Mouse (Mus musculus): ENCODE measurements around the gene Bmpr1a. TPM values are rescaled to one million over a fixed set of nuclear protein-coding genes. Genes with fewer than 3 reads are reported as not detected.

Gene Bmpr1a
- polyA plus RNA-seq, 1 experiment from 2014 or later, result 58.1 TPM

DNA sequence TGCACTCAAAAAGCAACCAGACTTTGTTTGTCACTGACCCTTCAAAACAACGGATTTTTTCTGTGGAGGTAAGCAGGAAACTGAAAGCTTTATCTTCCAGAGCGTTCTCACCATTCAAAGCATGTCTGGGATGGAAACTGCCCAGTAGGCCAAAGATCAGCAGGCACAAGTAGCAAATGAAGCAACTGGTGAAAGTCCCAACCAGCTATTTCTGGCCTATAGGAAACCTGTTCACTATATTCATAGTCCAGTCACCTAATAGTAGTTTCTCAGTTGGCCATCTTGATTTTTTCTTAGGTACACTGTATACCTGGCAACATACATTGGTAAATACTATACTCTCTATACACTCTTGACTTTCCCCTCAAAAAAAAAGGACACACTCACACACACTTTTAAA, 13.2 kb downstream of the Bmpr1a start:
- Histone ChIP-seq H3K4me1 (peaks cover 26% of the 10 kb centered on the region), H3K4me3 (no peak overlapping the region), H3K27ac (no peak overlapping the region), H3K9ac (0 out of 2 replicates have a peak overlapping the region, but pooled peaks have one; percentile 44), H3K27me3 (no peaks in the 10 kb centered on the region), H3K9me3 (no peaks in the 10 kb centered on the region), H3K4me2 (no peak overlapping the region), H3K36me3 (no peaks in the 10 kb centered on the region)
- 76% methylated on average over 2 of the region's 2 CpGs for WGBS
- ATAC-seq (ENCODE audit: insufficient number of reproducible peaks, insufficient read depth, low FRiP score, low TSS enrichment, low read depth), result no peak

- Histone ChIP-seq H3K27ac (no peak overlapping the region), H3K4me3 (no peak overlapping the region), H3K9ac (no peak overlapping the region), H3K36me3 (no peaks in the 10 kb centered on the region), H3K4me2 (no peak overlapping the region), H3K9me3 (no peaks in the 10 kb centered on the region), H3K4me1 (peaks cover 33% of the 10 kb centered on the region), H3K27me3 (no peaks in the 10 kb centered on the region)
- no peak for ATAC-seq (ENCODE audit: insufficient number of reproducible peaks, insufficient read depth, low FRiP score, low TSS enrichment, low read depth)
- WGBS, result 59% methylated on average over 8 of the region's 8 CpGs
Observed at GRCm38 (mm10) chr14:34486169-34486568, 17.0 kb downstream of the Bmpr1a start.

- no peak overlapping the region for H3K27ac ChIP-seq
- no peaks in the 10 kb centered on the region for H3K36me3 ChIP-seq
- peaks cover 20% of the 10 kb centered on the region for H3K4me1 ChIP-seq
- 58% methylated on average over 6 of the region's 6 CpGs for WGBS
- H3K9me3 ChIP-seq, result no peaks in the 10 kb centered on the region
- H3K9ac ChIP-seq, result no peak overlapping the region
- no peak overlapping the region for H3K4me3 ChIP-seq
- no peaks in the 10 kb centered on the region for H3K27me3 ChIP-seq
- no peak overlapping the region for H3K4me2 ChIP-seq
- ATAC-seq (ENCODE audit: insufficient number of reproducible peaks, insufficient read depth, low FRiP score, low TSS enrichment, low read depth), result no peak
Observed at GRCm38 (mm10) chr14:34483469-34484341, 19.4 kb downstream of the Bmpr1a start.

DNA sequence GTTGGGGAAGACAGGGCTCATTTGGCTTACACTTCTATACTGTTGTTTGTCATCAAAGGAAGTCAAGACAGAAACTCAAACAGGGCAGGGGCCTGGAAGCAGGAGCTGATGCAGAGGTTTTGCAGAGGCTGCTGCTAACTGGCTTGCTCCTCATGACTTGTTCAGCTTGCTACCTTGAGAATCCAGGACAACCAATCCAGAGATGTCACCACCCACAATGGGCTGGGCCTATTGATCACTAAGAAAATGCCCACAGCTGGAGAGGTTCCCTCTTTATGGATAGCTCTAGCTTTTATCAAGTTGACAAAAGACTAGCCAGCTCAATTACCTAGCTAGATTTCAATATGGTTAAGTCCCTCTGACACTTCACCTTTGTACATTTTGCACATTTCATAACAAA, 31.6 kb downstream of the Bmpr1a start:
- no peak overlapping the region for H3K4me2 ChIP-seq
- no peak overlapping the region for H3K4me3 ChIP-seq
- no peak overlapping the region for H3K27ac ChIP-seq
- H3K4me1 ChIP-seq, result peaks cover 30% of the 10 kb centered on the region
- no peak for ATAC-seq (ENCODE audit: insufficient number of reproducible peaks, insufficient read depth, low FRiP score, low TSS enrichment, low read depth)
- no peak overlapping the region for H3K9ac ChIP-seq
- no peaks in the 10 kb centered on the region for H3K27me3 ChIP-seq
- H3K9me3 ChIP-seq, result no peaks in the 10 kb centered on the region
- no peaks in the 10 kb centered on the region for H3K36me3 ChIP-seq

DNA sequence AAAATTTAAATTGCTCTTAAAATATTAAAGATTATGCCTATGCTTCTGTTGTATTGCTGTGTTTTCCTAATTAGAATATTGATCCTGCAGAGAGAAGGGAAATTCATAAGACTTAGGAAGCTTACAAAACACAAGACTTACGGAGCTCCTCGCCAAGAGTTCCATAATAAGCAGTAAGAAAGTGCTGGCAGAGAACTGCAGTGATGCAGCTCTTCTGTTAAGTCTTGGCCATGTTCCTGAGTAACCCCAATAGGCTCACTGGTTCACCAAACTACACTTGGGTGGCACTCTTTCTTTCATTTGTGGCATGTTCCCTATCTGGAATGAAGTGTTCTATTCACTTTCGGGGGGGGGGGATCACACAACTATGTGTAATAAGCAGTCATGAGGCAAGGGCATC, 36.9 kb downstream of the Bmpr1a start:
- H3K4me3 ChIP-seq, result no peak overlapping the region
- H3K4me1 ChIP-seq, result peaks cover 30% of the 10 kb centered on the region
- H3K9ac ChIP-seq, result no peak overlapping the region
- no peak overlapping the region for H3K27ac ChIP-seq
- no peaks in the 10 kb centered on the region for H3K36me3 ChIP-seq
- no peak overlapping the region for H3K4me2 ChIP-seq
- H3K27me3 ChIP-seq, result no peaks in the 10 kb centered on the region
- H3K9me3 ChIP-seq, result no peaks in the 10 kb centered on the region
- no peak for ATAC-seq (ENCODE audit: insufficient number of reproducible peaks, insufficient read depth, low FRiP score, low TSS enrichment, low read depth)
- WGBS, result 49% methylated on average over 3 of the region's 3 CpGs

- ATAC-seq (ENCODE audit: insufficient number of reproducible peaks, insufficient read depth, low FRiP score, low TSS enrichment, low read depth), result no peak
- Histone ChIP-seq H3K27me3 (no peaks in the 10 kb centered on the region), H3K9me3 (no peaks in the 10 kb centered on the region), H3K36me3 (peaks cover 16% of the 10 kb centered on the region; the same call in 1 of the 2 replicates), H3K4me3 (no peak overlapping the region), H3K4me1 (peaks cover 6% of the 10 kb centered on the region), H3K4me2 (no peak overlapping the region), H3K9ac (no peak overlapping the region), H3K27ac (no peak overlapping the region)
- 89% methylated on average over 2 of the region's 2 CpGs for WGBS
Observed at GRCm38 (mm10) chr14:34459386-34459785, 43.8 kb downstream of the Bmpr1a start.

GRCm38 (mm10) chr14:34458880-34459279, 44.3 kb downstream of the Bmpr1a start:
- Histone ChIP-seq H3K4me1 (peaks cover 11% of the 10 kb centered on the region), H3K36me3 (peaks cover 16% of the 10 kb centered on the region; the same call in 1 of the 2 replicates), H3K9ac (no peak overlapping the region), H3K4me2 (no peak overlapping the region), H3K4me3 (no peak overlapping the region), H3K9me3 (no peaks in the 10 kb centered on the region), H3K27ac (no peak overlapping the region), H3K27me3 (no peaks in the 10 kb centered on the region)
- WGBS, result 80% methylated on average over 1 of the region's 1 CpGs
- ATAC-seq (ENCODE audit: insufficient number of reproducible peaks, insufficient read depth, low FRiP score, low TSS enrichment, low read depth), result no peak

- H3K9me3 ChIP-seq, result no peaks in the 10 kb centered on the region
- no peaks in the 10 kb centered on the region for H3K27me3 ChIP-seq
- ATAC-seq (ENCODE audit: insufficient number of reproducible peaks, insufficient read depth, low FRiP score, low TSS enrichment, low read depth), result no peak
- H3K9ac ChIP-seq, result no peak overlapping the region
- 0 out of 2 replicates have a peak, but pooled peaks cover 8% of the 10 kb centered on the region for H3K36me3 ChIP-seq
- H3K4me2 ChIP-seq, result no peak overlapping the region
- 66% methylated on average over 3 of the region's 3 CpGs for WGBS
- H3K27ac ChIP-seq, result peak overlapping the region; percentile 64
- no peak overlapping the region for H3K4me3 ChIP-seq
- H3K4me1 ChIP-seq, result peaks cover 19% of the 10 kb centered on the region
Observed at GRCm38 (mm10) chr14:34454282-34454681, 48.9 kb downstream of the Bmpr1a start.

DNA sequence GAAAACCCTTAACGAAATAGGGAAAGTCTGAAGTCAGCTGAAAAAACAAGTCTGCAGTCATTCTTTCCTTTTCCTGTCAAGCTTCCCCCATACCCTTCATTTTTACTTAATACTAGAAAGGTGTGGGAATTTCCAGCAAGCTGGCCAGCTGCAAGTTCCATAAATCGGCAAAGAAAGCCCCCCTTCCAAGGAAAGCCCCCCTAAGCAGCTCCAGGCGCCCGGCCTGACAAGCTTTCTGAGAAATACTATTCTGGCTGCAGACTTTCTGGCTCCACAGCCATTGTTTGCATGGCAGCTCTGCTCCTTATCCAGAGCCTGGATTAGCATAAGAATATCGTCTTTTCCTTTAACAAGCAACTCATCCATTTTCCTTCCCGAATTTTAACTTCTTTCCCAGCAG, 49.5 kb downstream of the Bmpr1a start:
- ATAC-seq (ENCODE audit: insufficient number of reproducible peaks, insufficient read depth, low FRiP score, low TSS enrichment, low read depth), result no peak
- H3K27ac ChIP-seq, result peak overlapping the region; percentile 64; the same call in 1 of the 2 replicates
- H3K9ac ChIP-seq, result no peak overlapping the region
- no peaks in the 10 kb centered on the region for H3K9me3 ChIP-seq
- 0 out of 2 replicates have a peak, but pooled peaks cover 8% of the 10 kb centered on the region for H3K36me3 ChIP-seq
- H3K27me3 ChIP-seq, result no peaks in the 10 kb centered on the region
- no peak overlapping the region for H3K4me2 ChIP-seq
- peaks cover 19% of the 10 kb centered on the region for H3K4me1 ChIP-seq
- no peak overlapping the region for H3K4me3 ChIP-seq
- WGBS, result 17% methylated on average over 6 of the region's 6 CpGs

DNA sequence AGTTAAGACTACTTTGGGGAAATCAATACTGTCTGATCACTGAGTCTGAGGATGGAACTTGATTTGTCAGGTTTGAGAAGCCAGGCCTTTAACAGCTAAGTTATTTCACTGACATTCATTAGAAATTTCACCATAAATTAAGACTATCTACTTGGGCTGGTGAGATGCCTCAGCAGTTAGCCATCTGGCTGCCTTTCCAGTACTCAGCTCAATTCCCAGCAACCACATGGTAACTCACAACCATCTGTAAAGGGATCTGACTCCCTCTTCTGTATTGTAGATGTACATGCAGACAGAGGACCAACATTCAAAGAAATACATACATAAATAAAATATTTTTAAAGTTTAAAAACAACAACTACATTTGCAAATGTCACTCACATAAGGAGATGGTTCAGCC, 51.3 kb downstream of the Bmpr1a start:
- Histone ChIP-seq H3K27ac (no peak overlapping the region), H3K9me3 (no peaks in the 10 kb centered on the region), H3K4me3 (no peak overlapping the region), H3K4me2 (no peak overlapping the region), H3K36me3 (peaks cover 13% of the 10 kb centered on the region), H3K27me3 (no peaks in the 10 kb centered on the region), H3K4me1 (peaks cover 19% of the 10 kb centered on the region), H3K9ac (no peak overlapping the region)
- no peak for ATAC-seq (ENCODE audit: insufficient number of reproducible peaks, insufficient read depth, low FRiP score, low TSS enrichment, low read depth)

- H3K4me3 ChIP-seq, result no peak overlapping the region
- peaks cover 20% of the 10 kb centered on the region for H3K36me3 ChIP-seq
- ATAC-seq (ENCODE audit: insufficient number of reproducible peaks, insufficient read depth, low FRiP score, low TSS enrichment, low read depth), result no peak
- no peak overlapping the region for H3K27ac ChIP-seq
- H3K9me3 ChIP-seq, result no peaks in the 10 kb centered on the region
- peaks cover 19% of the 10 kb centered on the region for H3K4me1 ChIP-seq
- H3K9ac ChIP-seq, result no peak overlapping the region
- no peaks in the 10 kb centered on the region for H3K27me3 ChIP-seq
- 86% methylated on average over 5 of the region's 5 CpGs for WGBS
- no peak overlapping the region for H3K4me2 ChIP-seq
Observed at GRCm38 (mm10) chr14:34450451-34450850, 52.7 kb downstream of the Bmpr1a start.

DNA sequence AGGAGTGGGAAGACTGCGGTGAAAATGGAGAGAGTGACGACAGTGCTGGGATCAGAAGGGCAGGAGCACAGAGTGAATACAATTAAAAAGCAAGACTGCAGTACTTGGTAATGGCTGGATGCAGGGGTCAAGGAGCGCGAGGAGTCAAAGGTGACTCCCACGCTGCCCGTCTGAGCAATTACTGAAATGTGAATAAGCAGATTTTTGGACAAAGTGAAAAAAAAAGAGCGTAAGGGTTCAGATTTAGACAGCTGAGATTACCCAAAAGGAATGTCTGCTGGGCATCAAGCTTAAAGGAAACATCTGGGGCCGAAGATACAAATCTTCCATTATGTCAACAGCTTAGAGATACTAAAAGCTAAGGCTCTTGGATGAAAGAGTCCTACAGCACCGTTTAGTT, 53.3 kb downstream of the Bmpr1a start:
- Histone ChIP-seq H3K4me2 (no peak overlapping the region), H3K4me1 (peaks cover 18% of the 10 kb centered on the region), H3K36me3 (peaks cover 20% of the 10 kb centered on the region), H3K4me3 (no peak overlapping the region), H3K27ac (no peak overlapping the region), H3K9ac (no peak overlapping the region), H3K9me3 (no peaks in the 10 kb centered on the region), H3K27me3 (no peaks in the 10 kb centered on the region)
- 54% methylated on average over 9 of the region's 9 CpGs for WGBS
- no peak for ATAC-seq (ENCODE audit: insufficient number of reproducible peaks, insufficient read depth, low FRiP score, low TSS enrichment, low read depth)

All from embryonic facial prominence, embryonic 13.5 days (tissue).